Mouse (Mus musculus) ES-E14 (cell line): ENCODE data around the gene Grm4. TPM values are rescaled to one million over a fixed set of nuclear protein-coding genes. Genes with fewer than 3 reads are reported as not detected.
A peak's percentile ranks its signal among the peaks of the same experiment; 100 is the strongest.

Source experiments
- DNase-seq: peaks from one replicate; pipeline ENCODE4 v3.0.0-alpha.2; 2013; ENCODE audit warnings: low read depth, low spot score
- H3K27ac ChIP-seq: 2 replicates; pipeline ENCODE4 v1.5.1; 2012; ENCODE audit warnings: low read depth, mild to moderate bottlenecking, low read length, moderate library complexity, mixed read lengths; ENCODE audit not compliant: poor library complexity, insufficient read depth, severe bottlenecking
- H3K36me3 ChIP-seq: 2 replicates; pipeline ENCODE4 v1.6.1; 2012; ENCODE audit warnings: mild to moderate bottlenecking, low read length, moderate library complexity, mixed read lengths; ENCODE audit not compliant: control insufficient read depth, poor library complexity, insufficient read depth, severe bottlenecking
- H3K4me1 ChIP-seq, 2 experiments: fragments of 150-350 bp in 1 of 2; sonication (generic) in 1 of 2; 2 replicates each; pipeline ENCODE4 v1.6.1; 2012; ENCODE audit warnings: low read length in 2 of 2, mild to moderate bottlenecking in 1 of 2, mixed read lengths in 1 of 2; ENCODE audit not compliant: control insufficient read depth in 2 of 2, insufficient read depth in 2 of 2, poor library complexity in 1 of 2
- H3K4me3 ChIP-seq, 2 experiments: fragments of 150-350 bp in 1 of 2; sonication (generic) in 1 of 2; 2 replicates each; pipeline ENCODE4 v1.5.1; 2012; ENCODE audit warnings: low read length in 2 of 2, low read depth in 1 of 2, mild to moderate bottlenecking in 1 of 2, mixed read lengths in 1 of 2; ENCODE audit not compliant: insufficient read depth in 1 of 2, poor library complexity in 1 of 2, severe bottlenecking in 1 of 2
- H3K9ac ChIP-seq: 2 replicates; pipeline ENCODE4 v1.6.1; 2012; ENCODE audit warnings: low read depth, mild to moderate bottlenecking, low read length, mixed read lengths; ENCODE audit not compliant: poor library complexity, insufficient read depth, severe bottlenecking
- H3K9me3 ChIP-seq: fragments of 150-350 bp; sonication (generic); 2 replicates; pipeline ENCODE4 v1.6.1; 2012; ENCODE audit warnings: low read depth, mild to moderate bottlenecking, low read length; ENCODE audit not compliant: control insufficient read depth, insufficient read depth
- CHD2 ChIP-seq: IDR thresholded peaks from 2 replicates; pipeline ENCODE4 v1.6.1; 2014; ENCODE audit warnings: mild to moderate bottlenecking, low read depth, low read length, inconsistent platforms
- HCFC1 ChIP-seq: IDR thresholded peaks from 2 replicates; pipeline ENCODE4 v1.6.1; 2012; ENCODE audit warnings: low read length, inconsistent platforms, borderline replicate concordance; ENCODE audit not compliant: insufficient read depth
- MAFK ChIP-seq: IDR thresholded peaks from 2 replicates; pipeline ENCODE4 v1.6.1; 2014; ENCODE audit warnings: mild to moderate bottlenecking, low read depth, low read length, inconsistent platforms; ENCODE audit not compliant: insufficient read depth
- ZC3H11A ChIP-seq: IDR thresholded peaks from 2 replicates; pipeline ENCODE4 v1.6.1; 2012; ENCODE audit warnings: low read depth, mild to moderate bottlenecking, inconsistent platforms, low read length, borderline replicate concordance
- ZNF384 ChIP-seq: IDR thresholded peaks from 2 replicates; pipeline ENCODE4 v1.6.1; 2012; ENCODE audit warnings: low read depth, low read length, inconsistent platforms
- in situ Hi-C, 2 experiments: fragments of 600-800 bp; cut with MboI; formaldehyde crosslinking; loops; one replicate each; pipeline ENCODE4 v1.15.1; 2025; ENCODE audit warnings: low sequenced_read_pairs in 2 of 2, inconsistent platforms in 1 of 2; ENCODE audit not compliant: unreplicated experiment in 2 of 2
- total RNA-seq: library from RNA; depleted of rRNA; stranded (reverse); fragments of 300-350 nt; gene quantifications from 2 replicates; pipeline ENCODE4 v1.2.3, GENCODE M21; 2012

Gene Grm4
- total RNA-seq, 1 experiment = 0.49 TPM

DNA sequence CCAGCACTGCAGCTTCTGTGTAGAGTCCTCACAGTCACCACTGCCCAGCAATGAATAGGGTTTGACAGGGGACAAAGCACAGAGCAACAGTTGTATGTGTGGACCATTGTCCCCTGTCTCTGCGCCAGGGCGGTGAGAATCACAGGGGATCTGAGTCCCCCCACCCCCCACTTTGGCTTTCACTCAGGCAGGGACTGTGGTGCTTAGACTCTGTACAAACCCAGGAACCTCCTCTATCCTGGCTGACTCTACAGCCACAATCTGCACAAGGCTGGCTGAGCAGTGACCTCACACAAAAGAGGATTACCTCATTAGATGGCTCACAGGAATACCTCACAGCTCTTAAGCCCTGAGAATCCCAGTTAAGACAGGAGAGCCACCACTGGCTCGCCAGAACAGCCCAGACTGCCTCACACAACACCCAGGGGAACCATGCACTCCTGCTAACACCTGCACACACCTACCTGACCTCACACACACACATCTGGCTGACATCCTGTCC is 88.0 kb downstream of the Grm4 start:
- Histone ChIP-seq H3K9me3 (no peaks in the 10 kb centered on the region), H3K4me3 (no peak overlapping the region), H3K4me1 (peaks cover 2 to 15% of the 10 kb centered on the region in 2 experiments; a peak in 1 of 4 replicates), H3K9ac (no peak overlapping the region), H3K36me3 (no peaks in the 10 kb centered on the region), H3K27ac (no peak overlapping the region)
- no peak for TF ChIP-seq HCFC1
- no peak for TF ChIP-seq ZC3H11A
- no peak for TF ChIP-seq MAFK
- no peak for TF ChIP-seq ZNF384
- TF ChIP-seq CHD2 = no peak
- in situ Hi-C loops = no loop called here
- DNase-seq = no peak

DNA sequence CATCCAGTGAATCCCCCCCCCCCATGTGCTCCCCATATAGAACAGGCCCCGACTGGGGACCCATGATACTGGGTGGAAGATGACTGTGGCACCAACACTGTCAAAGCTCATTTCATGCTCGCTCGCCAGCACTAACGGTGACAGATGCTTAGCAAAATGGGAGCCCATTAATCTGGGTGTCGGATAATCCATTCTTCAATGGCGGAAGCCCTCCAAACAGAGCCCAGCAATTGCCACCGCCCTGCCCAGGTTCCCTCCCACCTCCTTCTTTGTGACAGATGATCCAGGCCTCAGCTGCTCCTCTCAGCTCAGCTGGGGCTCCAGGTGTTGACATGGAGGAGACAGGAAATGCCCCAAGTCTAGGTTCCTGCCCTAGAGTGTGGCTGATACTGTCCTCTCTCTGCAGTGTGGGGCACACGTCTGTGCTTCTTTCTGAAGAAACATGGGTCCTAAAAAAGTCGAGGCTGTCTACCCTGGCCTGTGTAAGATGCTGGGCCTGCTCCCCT is 89.0 kb downstream of the Grm4 start:
- no peak overlapping the region for H3K27ac ChIP-seq
- no peaks in the 10 kb centered on the region for H3K36me3 ChIP-seq
- peaks cover 2 to 15% of the 10 kb centered on the region in 2 experiments; a peak in 1 of 4 replicates for H3K4me1 ChIP-seq
- H3K4me3 ChIP-seq = no peak overlapping the region
- TF ChIP-seq HCFC1 = no peak
- no peak for TF ChIP-seq ZNF384
- TF ChIP-seq CHD2 = no peak
- no peak for TF ChIP-seq ZC3H11A
- no peak for TF ChIP-seq MAFK
- no peak for DNase-seq
- H3K9me3 ChIP-seq = no peaks in the 10 kb centered on the region
- in situ Hi-C loops = no loop called here
- no peak overlapping the region for H3K9ac ChIP-seq

DNA sequence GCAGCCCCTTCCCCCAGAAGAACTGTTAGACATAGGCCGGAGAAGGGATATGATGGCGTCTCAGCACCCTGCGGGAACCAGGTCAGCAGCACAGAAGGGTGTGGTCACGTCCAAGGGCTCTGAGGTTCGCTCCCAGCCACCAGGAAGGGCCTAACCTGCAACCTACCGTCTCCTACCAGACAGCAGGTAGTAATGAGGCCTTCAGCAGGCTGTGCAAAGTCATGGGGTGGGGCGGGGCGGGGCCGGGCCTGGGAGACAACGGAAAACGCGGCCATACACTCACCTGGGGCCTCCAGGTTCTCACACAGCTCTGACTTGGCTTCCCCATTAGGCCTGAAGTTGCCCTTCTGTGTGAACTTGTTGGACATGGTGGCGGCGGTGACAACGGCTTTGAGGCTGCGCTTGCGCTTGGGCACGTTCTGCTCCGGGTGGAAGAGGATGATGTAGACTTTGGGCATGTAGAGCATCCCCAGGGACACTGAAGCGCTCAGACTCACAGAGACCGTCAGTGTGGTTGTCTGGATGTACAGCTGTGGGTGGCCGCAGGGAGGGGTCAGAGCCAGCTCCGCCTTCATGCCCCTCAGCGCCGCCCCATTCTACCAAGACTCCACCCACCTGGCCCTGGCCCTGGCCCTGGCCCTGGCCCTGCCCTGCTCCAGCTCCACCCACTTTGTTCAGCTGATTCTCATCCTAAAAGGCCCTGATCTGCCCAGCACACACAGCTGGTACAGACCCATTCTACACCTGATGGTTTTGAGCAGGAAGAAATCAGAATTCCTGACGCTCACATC is 90.0 kb downstream of the Grm4 start:
- Histone ChIP-seq H3K4me1 (peaks cover 2 to 15% of the 10 kb centered on the region in 2 experiments; a peak in 1 of 4 replicates), H3K36me3 (no peaks in the 10 kb centered on the region), H3K27ac (no peak overlapping the region), H3K9ac (no peak overlapping the region), H3K4me3 (peak overlapping the region; percentile 40 to 49; a peak in 3 of 4 replicates), H3K9me3 (no peaks in the 10 kb centered on the region)
- TF ChIP-seq MAFK = no peak
- in situ Hi-C loops = no loop called here
- DNase-seq = no peak

DNA sequence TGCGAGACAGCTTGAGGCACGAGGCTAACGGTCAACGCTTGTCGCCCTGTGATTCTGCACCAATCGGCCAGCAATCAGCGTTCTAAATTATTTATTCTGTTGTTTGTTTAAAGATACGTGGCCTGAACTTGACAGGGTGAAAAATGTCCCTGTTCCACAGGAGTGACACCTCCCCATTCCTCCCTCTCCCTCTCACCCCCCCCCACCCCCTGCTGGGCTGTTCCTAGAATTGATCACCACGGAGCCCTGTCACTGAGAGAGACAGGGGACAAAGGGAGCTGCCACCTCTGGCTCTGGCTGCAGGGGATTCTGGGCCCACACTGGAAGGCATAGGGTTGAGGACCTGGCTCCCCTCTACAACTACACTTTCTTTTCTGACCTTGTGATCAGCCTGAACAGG is 91.4 kb downstream of the Grm4 start:
- no peak for TF ChIP-seq MAFK
- no peak for TF ChIP-seq HCFC1
- no peak for TF ChIP-seq CHD2
- TF ChIP-seq ZC3H11A = no peak
- TF ChIP-seq ZNF384 = no peak
- in situ Hi-C loops = no loop called here
- Histone ChIP-seq H3K36me3 (no peaks in the 10 kb centered on the region), H3K4me1 (peaks cover 0 to 11% of the 10 kb centered on the region in 2 experiments; a peak in 1 of 4 replicates), H3K4me3 (no peak overlapping the region), H3K27ac (no peak overlapping the region), H3K9ac (no peak overlapping the region), H3K9me3 (no peaks in the 10 kb centered on the region)
- no peak for DNase-seq
